Mouse (Mus musculus) stomach, postnatal 0 days (tissue): ENCODE measurements around the gene Mark1.
A peak's percentile ranks its signal among the peaks of the same experiment; 100 is the strongest.

Experiments used
- CTCF ChIP-seq: IDR thresholded peaks from 2 replicates; pipeline ENCODE4 v1.5.1; 2016; ENCODE audit warnings: antibody characterized with exemption, low read depth, mild to moderate bottlenecking, moderate library complexity
- EP300 ChIP-seq: optimal IDR thresholded peaks from 2 replicates; pipeline ENCODE3; 2016; ENCODE audit warnings: antibody characterized with exemption

DNA sequence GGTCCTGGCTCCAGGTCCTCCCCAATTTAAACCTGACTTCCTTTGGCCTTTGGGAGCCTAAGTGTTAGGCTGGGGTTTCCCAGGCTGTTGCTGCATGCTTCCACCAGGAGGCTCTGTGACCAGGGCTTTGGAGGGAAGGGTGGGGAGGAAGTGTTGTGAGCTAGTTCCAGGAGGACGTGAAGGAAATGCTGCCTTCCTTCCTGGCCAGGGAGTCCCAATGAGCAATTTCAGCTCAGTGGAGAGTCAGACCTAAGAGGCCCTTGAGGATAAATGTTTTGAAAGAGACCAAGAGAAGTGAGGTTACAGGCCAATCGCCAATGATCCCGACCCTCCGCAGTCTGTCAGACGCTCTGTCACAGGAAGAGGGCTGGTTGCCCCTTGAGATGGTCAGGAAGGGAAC is 146.0 kb downstream of the Mark1 start:
- no peak for TF ChIP-seq EP300
- peak; percentile 94 for TF ChIP-seq CTCF
